Mouse (Mus musculus): ENCODE data around the gene Vstm2a. TPM values are rescaled to one million over a fixed set of nuclear protein-coding genes. Genes with fewer than 3 reads are reported as not detected.

Vstm2a gene
- polyA plus RNA-seq (2015; fragmentation: Nextera tagmentation; extraction: Ambion mirVana): 1.5 and 2.0 TPM in 2 replicates

GRCm38 (mm10) chr11:16257473-16257921 is at the start of gene Vstm2a:
Gene Vstm2a (plus strand): TSS chr11:16257724.
- H3K27ac ChIP-seq: no peak within 1 kb of the TSS
- peak within 1 kb of the TSS; percentile 44 for H3K4me3 ChIP-seq (replicated peaks; ENCODE audit: low read depth, low read length)
- peak; percentile 73 for ATAC-seq (replicated peaks; ENCODE audit: low FRiP score, low read depth)
- peaks cover 25% of the 10 kb centered on the region for H3K27me3 ChIP-seq (ENCODE audit: insufficient read depth, low read length)
- no peaks in the 10 kb centered on the region for H3K36me3 ChIP-seq (ENCODE audit: insufficient read depth, low read length)
- peak within 1 kb of the TSS; percentile 35; the same call in 1 of the 2 replicates for H3K9ac ChIP-seq (ENCODE audit: low read depth, low read length)
- under 1% methylated on average over 44 of the region's 44 CpGs for WGBS
- TF ChIP-seq CTCF (IDR thresholded peaks at IDR 0.05; ENCODE audit: low read depth): no peak
- DNase-seq (ENCODE audit: low spot score): peak; percentile 12
- no peaks in the 10 kb centered on the region for H3K9me3 ChIP-seq (replicated peaks; ENCODE audit: low read length)
- H3K4me1 ChIP-seq (replicated peaks; ENCODE audit: insufficient read depth, low read length): no peaks in the 10 kb centered on the region
- peak within 1 kb of the TSS; percentile 82 for H3K4me2 ChIP-seq (ENCODE audit: low read length)

- DNase-seq (ENCODE audit: low spot score): no peak
Observed at GRCm38 (mm10) chr11:16257011-16257410, 513 bp upstream of the Vstm2a start.

GRCm38 (mm10) chr11:16258300-16258699 is 776 bp downstream of the Vstm2a start:
- Histone ChIP-seq H3K27me3 (ENCODE audit: insufficient read depth, low read length) (peaks cover 25% of the 10 kb centered on the region), H3K9ac (ENCODE audit: low read depth, low read length) (no peak overlapping the region), H3K27ac (no peak overlapping the region), H3K9me3 (replicated peaks; ENCODE audit: low read length) (no peaks in the 10 kb centered on the region), H3K4me3 (replicated peaks; ENCODE audit: low read depth, low read length) (no peak overlapping the region), H3K4me1 (replicated peaks; ENCODE audit: insufficient read depth, low read length) (no peaks in the 10 kb centered on the region), H3K4me2 (ENCODE audit: low read length) (no peak overlapping the region), H3K36me3 (ENCODE audit: insufficient read depth, low read length) (no peaks in the 10 kb centered on the region)
- DNase-seq (ENCODE audit: low spot score): no peak
- WGBS: 33% methylated on average over 1 of the region's 1 CpGs
- ATAC-seq (replicated peaks; ENCODE audit: low FRiP score, low read depth): no peak
- TF ChIP-seq CTCF (IDR thresholded peaks at IDR 0.05; ENCODE audit: low read depth): no peak

More at GRCm38 (mm10) chr11:16257011-16257410, 513 bp upstream of the Vstm2a start:
- Histone ChIP-seq H3K9me3 (replicated peaks; ENCODE audit: low read length) (no peaks in the 10 kb centered on the region), H3K4me3 (replicated peaks; ENCODE audit: low read depth, low read length) (peak overlapping the region; percentile 44), H3K9ac (ENCODE audit: low read depth, low read length) (no peak overlapping the region), H3K4me1 (replicated peaks; ENCODE audit: insufficient read depth, low read length) (no peaks in the 10 kb centered on the region), H3K27ac (no peak overlapping the region), H3K36me3 (ENCODE audit: insufficient read depth, low read length) (no peaks in the 10 kb centered on the region), H3K4me2 (ENCODE audit: low read length) (peak overlapping the region; percentile 82), H3K27me3 (ENCODE audit: insufficient read depth, low read length) (peaks cover 25% of the 10 kb centered on the region)
- ATAC-seq (replicated peaks; ENCODE audit: low FRiP score, low read depth): no peak
- TF ChIP-seq CTCF (IDR thresholded peaks at IDR 0.05; ENCODE audit: low read depth): no peak
- WGBS: 25% methylated on average over 7 of the region's 7 CpGs

GRCm38 (mm10) chr11:16259876-16260275 is 2.4 kb downstream of the Vstm2a start:
- Histone ChIP-seq H3K9ac (ENCODE audit: low read depth, low read length) (no peak overlapping the region), H3K4me1 (replicated peaks; ENCODE audit: insufficient read depth, low read length) (no peaks in the 10 kb centered on the region), H3K9me3 (replicated peaks; ENCODE audit: low read length) (no peaks in the 10 kb centered on the region), H3K36me3 (ENCODE audit: insufficient read depth, low read length) (no peaks in the 10 kb centered on the region), H3K27me3 (ENCODE audit: insufficient read depth, low read length) (peaks cover 25% of the 10 kb centered on the region), H3K27ac (no peak overlapping the region), H3K4me3 (replicated peaks; ENCODE audit: low read depth, low read length) (no peak overlapping the region), H3K4me2 (ENCODE audit: low read length) (no peak overlapping the region)
- TF ChIP-seq CTCF (IDR thresholded peaks at IDR 0.05; ENCODE audit: low read depth): no peak
- WGBS: 16% methylated on average over 9 of the region's 9 CpGs
- DNase-seq (ENCODE audit: low spot score): no peak
- no peak for ATAC-seq (replicated peaks; ENCODE audit: low FRiP score, low read depth)

- no peaks in the 10 kb centered on the region for H3K9me3 ChIP-seq (replicated peaks; ENCODE audit: low read length)
- peak overlapping the region; percentile 61 for H3K4me2 ChIP-seq (ENCODE audit: low read length)
- peak; percentile 70 for TF ChIP-seq CTCF (IDR thresholded peaks at IDR 0.05; ENCODE audit: low read depth)
- H3K36me3 ChIP-seq (ENCODE audit: insufficient read depth, low read length): no peaks in the 10 kb centered on the region
- H3K4me3 ChIP-seq (replicated peaks; ENCODE audit: low read depth, low read length): peak overlapping the region; percentile 35
- no peak overlapping the region for H3K9ac ChIP-seq (ENCODE audit: low read depth, low read length)
- peak; percentile 80 for DNase-seq (ENCODE audit: low spot score)
- peak; percentile 76 for ATAC-seq (replicated peaks; ENCODE audit: low FRiP score, low read depth)
- H3K4me1 ChIP-seq (replicated peaks; ENCODE audit: insufficient read depth, low read length): no peaks in the 10 kb centered on the region
- no peak overlapping the region for H3K27ac ChIP-seq
- H3K27me3 ChIP-seq (ENCODE audit: insufficient read depth, low read length): peaks cover 25% of the 10 kb centered on the region
- under 1% methylated on average over 40 of the region's 40 CpGs for WGBS
Observed at GRCm38 (mm10) chr11:16260764-16261578, 3.4 kb downstream of the Vstm2a start.

GRCm38 (mm10) chr11:16268396-16268795 is 10.9 kb downstream of the Vstm2a start:
- TF ChIP-seq CTCF (IDR thresholded peaks at IDR 0.05; ENCODE audit: low read depth): no peak
- H3K4me2 ChIP-seq (ENCODE audit: low read length): no peak overlapping the region
- H3K27me3 ChIP-seq (ENCODE audit: insufficient read depth, low read length): no peaks in the 10 kb centered on the region
- ATAC-seq (replicated peaks; ENCODE audit: low FRiP score, low read depth) (no peak), DNase-seq (ENCODE audit: low spot score) (no peak)
- no peaks in the 10 kb centered on the region for H3K36me3 ChIP-seq (ENCODE audit: insufficient read depth, low read length)
- no peak overlapping the region for H3K4me3 ChIP-seq (replicated peaks; ENCODE audit: low read depth, low read length)
- no peaks in the 10 kb centered on the region for H3K4me1 ChIP-seq (replicated peaks; ENCODE audit: insufficient read depth, low read length)
- 94% methylated on average over 1 of the region's 1 CpGs for WGBS
- no peak overlapping the region for H3K27ac ChIP-seq
- no peak overlapping the region for H3K9ac ChIP-seq (ENCODE audit: low read depth, low read length)
- no peaks in the 10 kb centered on the region for H3K9me3 ChIP-seq (replicated peaks; ENCODE audit: low read length)
